Mouse (Mus musculus) brain, embryonic 14.5 days (tissue): ENCODE measurements around the gene Steap1. TPM values are rescaled to one million over a fixed set of nuclear protein-coding genes. Genes with fewer than 3 reads are reported as not detected.

ENCODE experiments used
- DNase-seq: peaks from one replicate; pipeline ENCODE4 v3.0.0-alpha.2; 2011; ENCODE audit warnings: low read depth
- CTCF ChIP-seq: fragments of 200-500 bp; IDR thresholded peaks from 2 replicates; pipeline ENCODE4 v1.5.1; 2012; ENCODE audit warnings: inconsistent platforms, mild to moderate bottlenecking, moderate library complexity, borderline replicate concordance; ENCODE audit not compliant: insufficient read depth, insufficient read length; ENCODE audit errors: extremely low read depth
- POLR2A ChIP-seq: fragments of 200-500 bp; IDR thresholded peaks from 2 replicates; pipeline ENCODE4 v1.6.1; 2012; ENCODE audit warnings: mild to moderate bottlenecking, inconsistent platforms, borderline replicate concordance; ENCODE audit not compliant: poor library complexity, insufficient read depth, insufficient read length, severe bottlenecking; ENCODE audit errors: extremely low read depth
- polyA plus RNA-seq: library from polyadenylated mRNA; depleted of rRNA; stranded (reverse); fragments of >200 nt; gene quantifications from 2 replicates; pipeline ENCODE4 v1.2.3, GENCODE M21; 2012; rRNA removed

Gene Steap1
- 0.82 and 0.91 TPM in 2 replicates for polyA plus RNA-seq

- DNase-seq: peak; percentile 85
- TF ChIP-seq CTCF (peak; percentile 77), POLR2A (no peak)
Observed at GRCm38 (mm10) chr5:5748866-5749682, at the start of gene Steap1. Gene Steap1 (minus strand): TSS chr5:5749326.

DNA sequence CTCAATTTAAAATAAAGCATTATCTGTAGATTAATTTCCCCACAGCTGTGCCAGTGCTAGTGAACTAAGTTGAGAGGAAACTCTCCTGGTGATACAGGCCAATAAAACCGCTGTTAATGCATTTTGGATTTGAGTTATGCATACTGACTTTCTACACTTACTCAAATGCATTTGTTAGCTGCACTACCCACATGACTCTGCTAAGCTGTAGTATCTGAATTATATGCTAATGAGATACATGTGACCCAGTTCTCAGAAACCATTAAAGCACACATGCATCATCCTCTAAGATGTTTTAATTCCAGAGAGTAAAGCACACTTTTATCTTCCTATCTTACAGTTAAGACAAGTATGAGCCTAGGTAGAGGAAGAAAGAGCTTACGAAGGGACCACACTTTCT, 38.0 kb upstream of the Steap1 start:
- DNase-seq: no peak
- TF ChIP-seq CTCF (no peak), POLR2A (no peak)

- DNase-seq: peak; percentile 54
Observed at GRCm38 (mm10) chr5:5756392-5757019, 7.4 kb upstream of the Steap1 start.

GRCm38 (mm10) chr5:5755039-5755438, 5.9 kb upstream of the Steap1 start:
- TF ChIP-seq CTCF: peak; percentile 89
- no peak for TF ChIP-seq POLR2A

More at GRCm38 (mm10) chr5:5756392-5757019, 7.4 kb upstream of the Steap1 start:
- TF ChIP-seq CTCF: no peak
- TF ChIP-seq POLR2A: no peak

DNA sequence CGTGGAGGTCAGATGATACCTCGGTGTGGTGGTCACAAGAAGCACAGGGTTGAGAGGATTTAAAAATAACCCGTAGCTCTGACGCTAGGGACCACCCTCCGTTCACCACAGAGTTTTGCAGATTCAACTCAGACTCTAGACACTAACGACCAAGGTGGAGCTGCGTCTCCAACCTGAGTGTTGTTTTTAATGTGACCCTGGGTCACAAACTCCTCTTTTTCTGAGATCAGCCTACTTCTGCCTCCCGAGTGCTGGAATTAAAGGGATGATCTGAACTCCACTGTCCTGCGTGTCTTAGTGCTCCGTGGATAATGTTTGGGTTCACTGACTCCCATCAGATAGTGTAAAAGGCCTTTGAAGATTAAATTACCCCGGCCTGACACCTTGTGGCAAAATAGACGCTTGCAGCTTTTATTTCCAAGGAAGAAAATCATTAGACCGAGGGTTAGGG, 671 bp upstream of the Steap1 start:
- TF ChIP-seq CTCF (peak; percentile 50; the same call in 1 of the 2 replicates), POLR2A (no peak)
- peak; percentile 80 for DNase-seq

More at GRCm38 (mm10) chr5:5755039-5755438, 5.9 kb upstream of the Steap1 start:
- DNase-seq: peak; percentile 73

DNA sequence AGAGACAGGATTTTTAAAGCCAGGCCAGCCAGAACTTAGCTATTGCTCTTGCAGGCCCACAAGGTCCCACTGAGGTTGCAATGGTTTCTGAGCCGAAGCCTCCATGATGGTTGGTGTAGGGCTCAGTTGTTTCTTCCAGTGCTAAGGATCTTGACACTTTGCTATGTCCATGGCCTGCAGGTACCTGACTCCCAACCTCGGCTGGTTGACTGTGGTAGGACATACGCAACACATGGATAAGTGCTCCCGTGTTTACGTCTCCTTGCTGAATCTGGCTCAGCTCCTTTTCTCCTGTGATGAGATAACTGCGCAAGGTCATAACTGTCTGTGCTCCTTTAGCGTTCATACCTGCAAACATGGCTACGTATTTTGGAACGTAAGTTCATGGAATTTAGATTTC, 14.7 kb downstream of the Steap1 start:
- TF ChIP-seq POLR2A (no peak), CTCF (no peak)

DNA sequence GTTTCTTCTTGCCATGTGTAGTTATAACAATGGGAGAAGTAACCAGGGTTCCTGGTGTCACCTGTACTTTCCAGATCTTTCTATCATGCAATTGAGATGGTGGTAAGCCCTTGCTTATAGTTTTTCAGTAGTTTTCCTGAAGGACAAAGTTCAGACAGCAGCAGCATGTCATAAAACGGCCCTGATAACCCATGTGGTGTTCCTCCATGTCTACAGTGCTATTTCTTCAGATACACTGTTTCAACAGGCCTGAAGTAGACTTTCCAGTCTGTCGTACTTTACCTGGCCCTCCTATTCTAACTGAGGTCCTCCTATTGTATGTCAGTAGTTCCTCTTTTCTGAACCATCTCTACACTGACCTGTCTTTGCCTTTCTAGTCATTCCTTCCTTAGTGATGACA, 16.3 kb downstream of the Steap1 start:
- DNase-seq: no peak
- TF ChIP-seq POLR2A (no peak), CTCF (no peak)

More for the DNA sequence above, 14.7 kb downstream of the Steap1 start:
- DNase-seq: no peak

DNA sequence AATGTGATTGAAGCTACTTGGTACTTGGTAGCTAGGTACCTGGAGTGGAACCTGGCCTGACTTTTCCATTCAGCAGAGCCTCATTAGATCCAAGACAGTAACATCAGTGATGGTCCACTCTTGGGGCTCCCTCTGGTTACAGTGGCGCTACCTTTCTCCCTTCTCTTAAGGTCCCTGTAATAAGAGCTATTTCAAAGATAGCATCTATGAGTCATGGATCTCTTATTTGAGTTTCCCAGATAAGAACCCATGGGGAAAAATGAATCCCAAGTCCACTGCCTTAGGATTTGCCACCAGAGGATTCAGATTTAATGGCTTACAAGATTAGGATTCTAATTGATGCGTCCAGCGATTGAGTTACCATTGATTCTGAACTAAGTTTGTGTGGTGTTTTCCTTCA, 16.9 kb downstream of the Steap1 start:
- no peak for TF ChIP-seq CTCF
- TF ChIP-seq POLR2A: no peak
- DNase-seq: no peak

GRCm38 (mm10) chr5:5729904-5730303, 19.2 kb downstream of the Steap1 start:
- no peak for DNase-seq
- TF ChIP-seq POLR2A (no peak), CTCF (no peak)

DNA sequence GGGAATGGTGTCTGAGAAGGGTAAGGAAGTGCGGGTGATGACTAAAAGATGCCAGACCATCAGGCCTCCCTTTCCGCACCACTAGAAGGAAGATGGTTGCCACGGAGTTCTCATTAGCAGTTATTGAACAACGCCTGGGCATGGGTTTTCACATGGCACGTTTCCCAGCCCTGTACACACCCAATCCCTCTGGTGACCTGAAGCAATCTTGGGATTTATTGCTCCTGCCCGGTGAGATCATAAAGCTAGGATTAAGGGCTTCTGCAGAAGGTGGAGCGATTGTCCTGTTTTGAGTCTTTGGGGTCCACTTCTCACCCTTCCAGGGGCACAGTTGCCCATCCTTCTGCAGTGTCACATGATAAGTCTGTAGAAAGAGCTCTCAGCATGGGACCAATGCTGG, 26.9 kb downstream of the Steap1 start:
- DNase-seq: peak; percentile 29
- no peak for TF ChIP-seq CTCF
- no peak for TF ChIP-seq POLR2A

DNA sequence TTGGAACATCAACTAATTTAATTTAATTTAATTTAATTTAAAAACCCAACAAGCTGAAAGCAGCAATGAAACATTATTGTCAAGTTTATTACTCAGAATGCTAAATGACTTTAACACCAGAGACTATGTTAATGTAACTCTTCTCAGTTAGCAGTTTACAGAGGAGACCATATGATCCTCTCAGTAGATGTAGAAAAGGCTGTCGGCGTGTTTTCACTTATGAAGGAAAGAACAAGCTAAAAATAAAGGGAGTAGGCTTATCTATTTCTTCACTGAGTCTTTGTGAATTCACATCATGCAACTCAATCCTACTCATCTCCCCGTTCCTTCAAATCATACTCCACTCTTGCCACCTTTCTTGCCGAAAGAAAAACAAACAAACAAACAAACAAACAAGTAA, 38.1 kb downstream of the Steap1 start:
- TF ChIP-seq POLR2A (no peak), CTCF (no peak)

GRCm38 (mm10) chr5:5707341-5708278, 41.5 kb downstream of the Steap1 start:
- TF ChIP-seq POLR2A (no peak), CTCF (no peak)

More for the DNA sequence above, 38.1 kb downstream of the Steap1 start:
- DNase-seq: no peak

More at GRCm38 (mm10) chr5:5707341-5708278, 41.5 kb downstream of the Steap1 start:
- no peak for DNase-seq
